Mouse (Mus musculus): Measurements from ENCODE around the gene Cped1. TPM values are rescaled to one million over a fixed set of nuclear protein-coding genes. Genes with fewer than 3 reads are reported as not detected.

Gene Cped1
- polyA plus RNA-seq, 1 experiment from 2014 or later, result 74.8 TPM

GRCm38 (mm10) chr6:22003200-22003587 is 17.5 kb downstream of the Cped1 start:
- DNase-seq (ENCODE audit: low spot score) (peak; percentile 65), ATAC-seq (ENCODE audit: insufficient number of reproducible peaks, low FRiP score, low TSS enrichment, low read depth) (peak; percentile 60; the same call in 1 of the 2 replicates)
- Histone ChIP-seq H3K4me2 (ENCODE audit: low read depth, severe bottlenecking) (no peak overlapping the region), H3K4me3 (ENCODE audit: low read depth, low read length) (no peak overlapping the region), H3K27ac (replicated peaks; ENCODE audit: low read depth, low read length) (peak overlapping the region; percentile 1; the same call in 1 of the 2 replicates), H3K4me1 (ENCODE audit: control insufficient read depth, insufficient read depth, low read length) (peaks cover 24% of the 10 kb centered on the region), H3K27me3 (ENCODE audit: control insufficient read depth, insufficient read depth, low read length) (no peaks in the 10 kb centered on the region), H3K9me3 (ENCODE audit: control insufficient read depth, low read length) (no peaks in the 10 kb centered on the region), H3K36me3 (ENCODE audit: control insufficient read depth, insufficient read depth, low read length) (no peaks in the 10 kb centered on the region), H3K9ac (ENCODE audit: low read length) (no peak overlapping the region)
- 17% methylated on average over 6 of the region's 6 CpGs for WGBS

GRCm38 (mm10) chr6:22003959-22004543 is 18.3 kb downstream of the Cped1 start:
- no peak overlapping the region for H3K4me2 ChIP-seq (ENCODE audit: low read depth, severe bottlenecking)
- WGBS, result 81% methylated on average over 10 of the region's 10 CpGs
- H3K9ac ChIP-seq (ENCODE audit: low read length), result no peak overlapping the region
- DNase-seq (ENCODE audit: low spot score) (no peak), ATAC-seq (ENCODE audit: insufficient number of reproducible peaks, low FRiP score, low TSS enrichment, low read depth) (no peak)
- H3K4me1 ChIP-seq (ENCODE audit: control insufficient read depth, insufficient read depth, low read length), result peaks cover 18% of the 10 kb centered on the region
- H3K4me3 ChIP-seq (ENCODE audit: low read depth, low read length), result no peak overlapping the region
- H3K36me3 ChIP-seq (ENCODE audit: control insufficient read depth, insufficient read depth, low read length), result no peaks in the 10 kb centered on the region
- no peaks in the 10 kb centered on the region for H3K9me3 ChIP-seq (ENCODE audit: control insufficient read depth, low read length)
- H3K27me3 ChIP-seq (ENCODE audit: control insufficient read depth, insufficient read depth, low read length), result no peaks in the 10 kb centered on the region
- H3K27ac ChIP-seq (replicated peaks; ENCODE audit: low read depth, low read length), result no peak overlapping the region

GRCm38 (mm10) chr6:22008346-22008745 is 22.6 kb downstream of the Cped1 start:
- 91% methylated on average over 7 of the region's 7 CpGs for WGBS

GRCm38 (mm10) chr6:22010258-22010657 is 24.5 kb downstream of the Cped1 start:
- ATAC-seq (ENCODE audit: insufficient number of reproducible peaks, low FRiP score, low TSS enrichment, low read depth), result no peak
- DNase-seq (ENCODE audit: low spot score), result no peak
- no peak overlapping the region for H3K4me2 ChIP-seq (ENCODE audit: low read depth, severe bottlenecking)
- no peaks in the 10 kb centered on the region for H3K4me1 ChIP-seq (ENCODE audit: control insufficient read depth, insufficient read depth, low read length)
- H3K4me3 ChIP-seq (ENCODE audit: low read depth, low read length), result no peak overlapping the region
- H3K9ac ChIP-seq (ENCODE audit: low read length), result no peak overlapping the region
- H3K27me3 ChIP-seq (ENCODE audit: control insufficient read depth, insufficient read depth, low read length), result no peaks in the 10 kb centered on the region
- 74% methylated on average over 12 of the region's 12 CpGs for WGBS
- no peaks in the 10 kb centered on the region for H3K9me3 ChIP-seq (ENCODE audit: control insufficient read depth, low read length)
- H3K27ac ChIP-seq (replicated peaks; ENCODE audit: low read depth, low read length), result no peak overlapping the region
- no peaks in the 10 kb centered on the region for H3K36me3 ChIP-seq (ENCODE audit: control insufficient read depth, insufficient read depth, low read length)

More at GRCm38 (mm10) chr6:22008346-22008745, 22.6 kb downstream of the Cped1 start:
- Histone ChIP-seq H3K27me3 (ENCODE audit: control insufficient read depth, insufficient read depth, low read length) (no peaks in the 10 kb centered on the region), H3K4me2 (ENCODE audit: low read depth, severe bottlenecking) (no peak overlapping the region), H3K27ac (replicated peaks; ENCODE audit: low read depth, low read length) (no peak overlapping the region), H3K4me1 (ENCODE audit: control insufficient read depth, insufficient read depth, low read length) (peaks cover 4% of the 10 kb centered on the region; the same call in 1 of the 2 replicates), H3K36me3 (ENCODE audit: control insufficient read depth, insufficient read depth, low read length) (no peaks in the 10 kb centered on the region), H3K9me3 (ENCODE audit: control insufficient read depth, low read length) (no peaks in the 10 kb centered on the region), H3K4me3 (ENCODE audit: low read depth, low read length) (no peak overlapping the region), H3K9ac (ENCODE audit: low read length) (no peak overlapping the region)
- ATAC-seq (ENCODE audit: insufficient number of reproducible peaks, low FRiP score, low TSS enrichment, low read depth) (no peak), DNase-seq (ENCODE audit: low spot score) (no peak)

- H3K27me3 ChIP-seq (ENCODE audit: control insufficient read depth, insufficient read depth, low read length), result no peaks in the 10 kb centered on the region
- H3K36me3 ChIP-seq (ENCODE audit: control insufficient read depth, insufficient read depth, low read length), result no peaks in the 10 kb centered on the region
- no peaks in the 10 kb centered on the region for H3K9me3 ChIP-seq (ENCODE audit: control insufficient read depth, low read length)
- DNase-seq (ENCODE audit: low spot score), result no peak
- ATAC-seq (ENCODE audit: insufficient number of reproducible peaks, low FRiP score, low TSS enrichment, low read depth), result no peak
- WGBS, result 95% methylated on average over 11 of the region's 11 CpGs
- H3K4me1 ChIP-seq (ENCODE audit: control insufficient read depth, insufficient read depth, low read length), result no peaks in the 10 kb centered on the region
- no peak overlapping the region for H3K4me2 ChIP-seq (ENCODE audit: low read depth, severe bottlenecking)
- H3K4me3 ChIP-seq (ENCODE audit: low read depth, low read length), result no peak overlapping the region
- H3K27ac ChIP-seq (replicated peaks; ENCODE audit: low read depth, low read length), result no peak overlapping the region
- no peak overlapping the region for H3K9ac ChIP-seq (ENCODE audit: low read length)
Observed at GRCm38 (mm10) chr6:22010761-22011281, 25.1 kb downstream of the Cped1 start.

GRCm38 (mm10) chr6:22011546-22011945 is 25.8 kb downstream of the Cped1 start:
- Histone ChIP-seq H3K4me3 (ENCODE audit: low read depth, low read length) (no peak overlapping the region), H3K27ac (replicated peaks; ENCODE audit: low read depth, low read length) (no peak overlapping the region), H3K9ac (ENCODE audit: low read length) (no peak overlapping the region), H3K36me3 (ENCODE audit: control insufficient read depth, insufficient read depth, low read length) (no peaks in the 10 kb centered on the region), H3K9me3 (ENCODE audit: control insufficient read depth, low read length) (no peaks in the 10 kb centered on the region), H3K27me3 (ENCODE audit: control insufficient read depth, insufficient read depth, low read length) (no peaks in the 10 kb centered on the region), H3K4me1 (ENCODE audit: control insufficient read depth, insufficient read depth, low read length) (no peaks in the 10 kb centered on the region), H3K4me2 (ENCODE audit: low read depth, severe bottlenecking) (no peak overlapping the region)
- 74% methylated on average over 2 of the region's 2 CpGs for WGBS
- DNase-seq (ENCODE audit: low spot score) (no peak), ATAC-seq (ENCODE audit: insufficient number of reproducible peaks, low FRiP score, low TSS enrichment, low read depth) (no peak)

GRCm38 (mm10) chr6:22012099-22012498 is 26.4 kb downstream of the Cped1 start:
- no peak for DNase-seq (ENCODE audit: low spot score)
- WGBS, result 81% methylated on average over 5 of the region's 5 CpGs

GRCm38 (mm10) chr6:22012501-22012900 is 26.8 kb downstream of the Cped1 start:
- no peak overlapping the region for H3K4me3 ChIP-seq (ENCODE audit: low read depth, low read length)
- H3K27me3 ChIP-seq (ENCODE audit: control insufficient read depth, insufficient read depth, low read length), result no peaks in the 10 kb centered on the region
- WGBS, result 74% methylated on average over 5 of the region's 5 CpGs
- H3K4me1 ChIP-seq (ENCODE audit: control insufficient read depth, insufficient read depth, low read length), result 0 out of 2 replicates have a peak, but pooled peaks cover 2% of the 10 kb centered on the region
- no peak overlapping the region for H3K9ac ChIP-seq (ENCODE audit: low read length)
- no peak overlapping the region for H3K4me2 ChIP-seq (ENCODE audit: low read depth, severe bottlenecking)
- no peak for ATAC-seq (ENCODE audit: insufficient number of reproducible peaks, low FRiP score, low TSS enrichment, low read depth)
- no peak for DNase-seq (ENCODE audit: low spot score)
- no peaks in the 10 kb centered on the region for H3K9me3 ChIP-seq (ENCODE audit: control insufficient read depth, low read length)
- H3K36me3 ChIP-seq (ENCODE audit: control insufficient read depth, insufficient read depth, low read length), result no peaks in the 10 kb centered on the region
- H3K27ac ChIP-seq (replicated peaks; ENCODE audit: low read depth, low read length), result no peak overlapping the region

More at GRCm38 (mm10) chr6:22012099-22012498, 26.4 kb downstream of the Cped1 start:
- H3K27ac ChIP-seq (replicated peaks; ENCODE audit: low read depth, low read length), result no peak overlapping the region
- no peak overlapping the region for H3K9ac ChIP-seq (ENCODE audit: low read length)
- H3K27me3 ChIP-seq (ENCODE audit: control insufficient read depth, insufficient read depth, low read length), result no peaks in the 10 kb centered on the region
- ATAC-seq (ENCODE audit: insufficient number of reproducible peaks, low FRiP score, low TSS enrichment, low read depth), result no peak
- H3K9me3 ChIP-seq (ENCODE audit: control insufficient read depth, low read length), result no peaks in the 10 kb centered on the region
- H3K4me2 ChIP-seq (ENCODE audit: low read depth, severe bottlenecking), result no peak overlapping the region
- H3K4me1 ChIP-seq (ENCODE audit: control insufficient read depth, insufficient read depth, low read length), result 0 out of 2 replicates have a peak, but pooled peaks cover 2% of the 10 kb centered on the region
- no peak overlapping the region for H3K4me3 ChIP-seq (ENCODE audit: low read depth, low read length)
- H3K36me3 ChIP-seq (ENCODE audit: control insufficient read depth, insufficient read depth, low read length), result no peaks in the 10 kb centered on the region

All from limb, embryonic 11.5 days (tissue).